Mouse (Mus musculus): ENCODE data around the gene Saal1. TPM values are rescaled to one million over a fixed set of nuclear protein-coding genes. Genes with fewer than 3 reads are reported as not detected.
"Not testable (repeated sequence)": the region's sequence is repeated elsewhere in the genome, so short reads cannot be mapped to it uniquely, and the experiment has no call there.

Gene Saal1
- 20.3 and 23.1 TPM in 2 replicates for polyA plus RNA-seq (2015; fragmentation: Nextera tagmentation; extraction: Ambion mirVana)

DNA sequence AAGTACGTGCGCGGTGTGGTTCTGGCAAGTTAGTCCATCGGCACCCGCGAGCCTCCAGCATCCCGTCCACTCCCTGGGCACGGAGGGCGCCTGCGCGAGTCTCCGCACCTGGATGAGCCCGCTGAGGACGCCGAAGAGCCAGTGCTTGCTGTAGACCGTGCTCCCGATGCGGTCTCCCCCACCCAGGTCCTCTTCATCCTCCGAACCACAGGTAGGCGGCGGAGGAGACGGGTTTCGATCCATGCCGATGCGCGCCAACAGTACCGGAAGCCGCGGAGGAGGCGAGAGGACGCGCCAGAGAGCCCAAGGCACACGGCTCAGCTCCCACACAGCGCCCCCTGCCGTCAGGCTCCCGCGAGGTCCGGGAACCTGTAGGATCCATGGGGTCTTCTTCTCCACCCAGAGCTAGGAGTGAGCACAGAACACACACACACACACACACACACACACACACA, at the start of gene Saal1:
Gene Saal1, minus strand, starts transcription at position 291 of the 455 bp plus-strand sequence.
- peak; percentile 97 for TF ChIP-seq CTCF (IDR thresholded peaks at IDR 0.05; ENCODE audit: low read depth)
- Histone ChIP-seq H3K9me3 (replicated peaks; ENCODE audit: low read length) (no peaks in the 10 kb centered on the region), H3K27me3 (ENCODE audit: insufficient read depth, low read length) (no peaks in the 10 kb centered on the region), H3K4me1 (replicated peaks; ENCODE audit: insufficient read depth, low read length) (no peaks in the 10 kb centered on the region), H3K36me3 (ENCODE audit: insufficient read depth, low read length) (peaks cover 16% of the 10 kb centered on the region), H3K4me3 (replicated peaks; ENCODE audit: low read depth, low read length) (peak within 1 kb of the TSS; percentile 72), H3K27ac (peak within 1 kb of the TSS; percentile 72; the same call in 1 of the 2 replicates), H3K9ac (ENCODE audit: low read depth, low read length) (peak within 1 kb of the TSS; percentile 72), H3K4me2 (ENCODE audit: low read length) (peak within 1 kb of the TSS; percentile 68)
- DNase-seq (ENCODE audit: low spot score) = peak; percentile 92
- ATAC-seq (replicated peaks; ENCODE audit: low FRiP score, low read depth) = peak; percentile 96
- under 1% methylated on average over 38 of the region's 38 CpGs for WGBS

DNA sequence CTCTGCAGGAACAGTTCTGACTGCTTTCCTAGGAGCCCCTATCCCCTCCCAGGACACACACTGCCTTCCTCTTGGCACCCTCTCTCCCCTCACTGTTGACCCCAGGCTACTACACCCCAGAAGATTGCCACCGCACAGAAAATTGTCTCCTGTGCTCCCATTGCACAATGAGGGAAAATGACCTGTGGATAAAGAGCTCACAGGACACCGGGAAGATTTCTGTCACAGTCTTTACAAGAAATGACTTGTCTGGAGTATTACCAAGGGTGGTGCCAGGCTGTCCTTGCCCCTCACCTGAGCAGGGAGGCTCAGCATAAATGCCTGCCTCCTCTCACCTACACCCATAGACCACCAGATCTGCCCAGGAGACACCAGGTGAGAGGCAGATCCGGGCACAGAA, 41.0 kb upstream of the Saal1 start, which contains the start of gene Saa2:
Gene Saa2, plus strand, starts transcription at position 301 of the 400 bp plus-strand sequence.
- Histone ChIP-seq H3K27me3 (ENCODE audit: insufficient read depth, low read length) (no peaks in the 10 kb centered on the region), H3K9ac (ENCODE audit: low read depth, low read length) (no peak within 1 kb of the TSS), H3K4me3 (replicated peaks; ENCODE audit: low read depth, low read length) (no peak within 1 kb of the TSS), H3K36me3 (ENCODE audit: insufficient read depth, low read length) (no peaks in the 10 kb centered on the region), H3K27ac (no peak within 1 kb of the TSS), H3K4me1 (replicated peaks; ENCODE audit: insufficient read depth, low read length) (no peaks in the 10 kb centered on the region), H3K9me3 (replicated peaks; ENCODE audit: low read length) (no peaks in the 10 kb centered on the region), H3K4me2 (ENCODE audit: low read length) (no peak within 1 kb of the TSS)
- ATAC-seq (replicated peaks; ENCODE audit: low FRiP score, low read depth) (no peak), DNase-seq (ENCODE audit: low spot score) (no peak)
- WGBS = 63% methylated on average over 3 of the region's 3 CpGs
- TF ChIP-seq CTCF (IDR thresholded peaks at IDR 0.05; ENCODE audit: low read depth) = no peak

DNA sequence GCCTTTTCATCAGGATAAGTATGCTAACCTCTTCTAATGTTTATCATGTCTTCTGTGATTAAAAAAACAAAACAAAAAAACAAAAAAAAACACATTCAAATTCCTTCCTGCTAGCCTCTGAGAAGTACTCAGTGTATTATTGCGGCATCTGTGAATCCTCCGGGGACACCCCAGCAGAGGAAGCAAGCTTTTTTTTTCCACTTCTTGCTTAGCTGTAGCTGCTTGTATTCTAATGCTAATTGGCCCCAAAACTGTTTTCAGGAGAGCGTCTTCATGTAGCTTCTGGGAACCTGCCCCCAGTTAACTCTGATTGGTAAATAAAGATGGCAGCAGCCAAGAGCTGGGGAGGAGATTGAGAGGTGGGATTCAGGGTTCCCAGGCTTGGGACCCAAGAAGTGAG, 38.0 kb upstream of the Saal1 start:
- DNase-seq (ENCODE audit: low spot score) = no peak
- 51% methylated on average over 3 of the region's 3 CpGs for WGBS

DNA sequence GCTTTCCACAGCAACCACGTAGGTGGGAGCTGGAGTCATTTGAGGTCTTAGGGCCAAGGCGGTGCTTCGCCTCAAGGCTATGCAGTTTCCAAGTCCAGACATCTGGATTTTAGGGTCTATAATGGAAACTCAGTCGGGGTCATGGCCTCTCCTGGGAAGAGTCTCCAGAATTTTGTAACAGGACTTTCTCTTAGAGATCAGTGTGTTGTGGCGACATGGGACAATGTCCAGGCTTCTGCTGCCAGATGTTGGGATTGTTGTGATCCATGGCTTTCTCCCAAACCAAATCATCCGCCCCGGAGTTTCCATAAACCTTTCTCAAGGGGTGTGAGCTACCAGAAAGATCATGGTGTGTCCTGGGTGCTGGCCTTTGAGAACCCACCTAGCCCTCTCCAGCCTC, 35.9 kb upstream of the Saal1 start:
- TF ChIP-seq CTCF (IDR thresholded peaks at IDR 0.05; ENCODE audit: low read depth) = no peak
- no peak overlapping the region for H3K9ac ChIP-seq (ENCODE audit: low read depth, low read length)
- no peak overlapping the region for H3K4me3 ChIP-seq (replicated peaks; ENCODE audit: low read depth, low read length)
- H3K4me2 ChIP-seq (ENCODE audit: low read length) = no peak overlapping the region
- ATAC-seq (replicated peaks; ENCODE audit: low FRiP score, low read depth) = no peak
- H3K4me1 ChIP-seq (replicated peaks; ENCODE audit: insufficient read depth, low read length) = no peaks in the 10 kb centered on the region
- no peaks in the 10 kb centered on the region for H3K27me3 ChIP-seq (ENCODE audit: insufficient read depth, low read length)
- DNase-seq (ENCODE audit: low spot score) = no peak
- no peaks in the 10 kb centered on the region for H3K36me3 ChIP-seq (ENCODE audit: insufficient read depth, low read length)
- H3K9me3 ChIP-seq (replicated peaks; ENCODE audit: low read length) = no peaks in the 10 kb centered on the region
- WGBS = 83% methylated on average over 7 of the region's 7 CpGs
- H3K27ac ChIP-seq = no peak overlapping the region

More for the DNA sequence above, 38.0 kb upstream of the Saal1 start:
- no peaks in the 10 kb centered on the region for H3K27me3 ChIP-seq (ENCODE audit: insufficient read depth, low read length)
- H3K4me1 ChIP-seq (replicated peaks; ENCODE audit: insufficient read depth, low read length) = no peaks in the 10 kb centered on the region
- no peaks in the 10 kb centered on the region for H3K9me3 ChIP-seq (replicated peaks; ENCODE audit: low read length)
- no peak overlapping the region for H3K4me2 ChIP-seq (ENCODE audit: low read length)
- no peak overlapping the region for H3K27ac ChIP-seq
- H3K4me3 ChIP-seq (replicated peaks; ENCODE audit: low read depth, low read length) = no peak overlapping the region
- no peak overlapping the region for H3K9ac ChIP-seq (ENCODE audit: low read depth, low read length)
- ATAC-seq (replicated peaks; ENCODE audit: low FRiP score, low read depth) = no peak
- no peaks in the 10 kb centered on the region for H3K36me3 ChIP-seq (ENCODE audit: insufficient read depth, low read length)
- TF ChIP-seq CTCF (IDR thresholded peaks at IDR 0.05; ENCODE audit: low read depth) = no peak

DNA sequence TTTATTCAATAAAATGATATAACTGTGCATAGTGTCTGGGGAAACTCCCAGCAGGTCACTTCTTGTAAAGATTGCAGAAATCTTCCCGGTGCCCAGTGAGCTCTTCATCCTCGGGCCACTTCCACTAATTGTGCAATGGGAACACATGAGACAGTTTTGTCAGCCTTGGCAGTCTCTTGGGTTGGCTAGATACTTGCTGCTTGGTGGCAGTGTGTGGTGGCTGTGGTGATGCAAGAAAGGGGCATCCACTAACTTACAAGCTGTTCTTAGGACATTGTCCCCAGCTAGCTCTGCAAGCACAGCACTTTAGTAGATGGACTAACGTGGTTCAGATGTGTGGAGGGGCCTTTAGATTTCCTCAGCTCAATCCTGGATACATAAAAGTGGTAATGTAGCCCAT, 35.3 kb upstream of the Saal1 start:
- H3K9me3 ChIP-seq (replicated peaks; ENCODE audit: low read length) = no peaks in the 10 kb centered on the region
- H3K4me3 ChIP-seq (replicated peaks; ENCODE audit: low read depth, low read length) = no peak overlapping the region
- no peak overlapping the region for H3K27ac ChIP-seq
- DNase-seq (ENCODE audit: low spot score) = no peak
- no peak overlapping the region for H3K4me2 ChIP-seq (ENCODE audit: low read length)
- 82% methylated on average over 3 of the region's 3 CpGs for WGBS
- H3K27me3 ChIP-seq (ENCODE audit: insufficient read depth, low read length) = no peaks in the 10 kb centered on the region
- no peaks in the 10 kb centered on the region for H3K4me1 ChIP-seq (replicated peaks; ENCODE audit: insufficient read depth, low read length)
- no peak for TF ChIP-seq CTCF (IDR thresholded peaks at IDR 0.05; ENCODE audit: low read depth)
- H3K36me3 ChIP-seq (ENCODE audit: insufficient read depth, low read length) = no peaks in the 10 kb centered on the region
- H3K9ac ChIP-seq (ENCODE audit: low read depth, low read length) = no peak overlapping the region
- no peak for ATAC-seq (replicated peaks; ENCODE audit: low FRiP score, low read depth)

DNA sequence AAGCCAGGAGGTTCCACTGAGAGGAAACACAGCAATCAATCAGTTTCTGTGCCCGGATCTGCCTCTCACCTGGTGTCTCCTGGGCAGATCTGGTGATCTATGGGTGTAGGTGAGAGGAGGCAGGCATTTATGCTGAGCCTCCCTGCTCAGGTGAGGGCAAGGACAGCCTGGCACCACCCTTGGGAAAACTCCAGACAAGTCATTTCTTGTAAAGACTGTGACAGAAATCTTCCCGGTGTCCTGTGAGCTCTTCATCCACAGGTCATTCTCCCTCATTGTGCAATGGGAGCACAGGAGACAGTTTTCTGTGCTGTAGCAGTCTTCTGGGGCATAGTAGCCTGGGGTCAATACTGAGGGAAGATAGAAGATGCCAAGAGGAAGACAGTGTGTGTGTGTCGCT, 32.4 kb upstream of the Saal1 start, which contains the start of gene Saa1:
Gene Saa1, minus strand, starts transcription at position 101 of the 400 bp plus-strand sequence.
- not testable (repeated sequence) for H3K4me1 ChIP-seq (replicated peaks; ENCODE audit: insufficient read depth, low read length); H3K36me3 ChIP-seq (ENCODE audit: insufficient read depth, low read length); H3K9me3 ChIP-seq (replicated peaks; ENCODE audit: low read length); H3K4me2 ChIP-seq (ENCODE audit: low read length); H3K27ac ChIP-seq; H3K9ac ChIP-seq (ENCODE audit: low read depth, low read length); H3K27me3 ChIP-seq (ENCODE audit: insufficient read depth, low read length); H3K4me3 ChIP-seq (replicated peaks; ENCODE audit: low read depth, low read length); DNase-seq (ENCODE audit: low spot score); ATAC-seq (replicated peaks; ENCODE audit: low FRiP score, low read depth)
- 67% methylated on average over 3 of the region's 3 CpGs for WGBS

DNA sequence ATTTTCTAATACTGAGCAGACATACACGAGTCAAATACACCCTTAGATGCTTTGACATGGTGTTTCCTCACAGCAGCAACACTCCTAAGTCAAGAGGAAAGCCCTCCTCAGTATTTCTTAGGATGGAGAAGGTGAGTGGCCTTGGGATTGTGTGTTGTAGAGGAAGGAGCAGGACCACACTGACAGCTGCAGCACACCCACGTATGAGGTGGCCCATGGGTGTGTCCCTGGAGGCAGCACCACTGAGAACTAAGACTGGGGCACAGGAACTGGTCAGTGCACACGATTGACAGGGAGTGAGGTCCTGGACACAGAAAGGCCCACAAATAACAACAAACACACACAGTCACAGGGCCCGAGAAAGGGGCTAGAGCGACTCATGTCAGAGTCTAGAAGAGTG, 29.6 kb upstream of the Saal1 start:
- not testable (repeated sequence) for H3K4me1 ChIP-seq (replicated peaks; ENCODE audit: insufficient read depth, low read length); H3K36me3 ChIP-seq (ENCODE audit: insufficient read depth, low read length); ATAC-seq (replicated peaks; ENCODE audit: low FRiP score, low read depth); H3K9me3 ChIP-seq (replicated peaks; ENCODE audit: low read length); DNase-seq (ENCODE audit: low spot score); H3K27me3 ChIP-seq (ENCODE audit: insufficient read depth, low read length); H3K9ac ChIP-seq (ENCODE audit: low read depth, low read length); H3K27ac ChIP-seq; H3K4me3 ChIP-seq (replicated peaks; ENCODE audit: low read depth, low read length); H3K4me2 ChIP-seq (ENCODE audit: low read length)
- WGBS = 78% methylated on average over 5 of the region's 5 CpGs
